Mouse (Mus musculus) embryonic facial prominence, embryonic 11.5 days (tissue): ENCODE data around the gene Asb13. TPM values are rescaled to one million over a fixed set of nuclear protein-coding genes. Genes with fewer than 3 reads are reported as not detected.
A peak's percentile ranks its signal among the peaks of the same experiment; 100 is the strongest.

Source experiments
- ATAC-seq: fragments of 200-750 bp; cut with Nextera tagmentation; replicated peaks from 2 replicates; pipeline ENCODE4 v1.8.0; 2017; ENCODE audit warnings: low read depth; ENCODE audit not compliant: insufficient number of reproducible peaks, low FRiP score, low TSS enrichment
- DNase-seq: peaks from one replicate; pipeline ENCODE4 v3.0.0-alpha.2; 2015; ENCODE audit warnings: low spot score
- H3K27ac ChIP-seq: fragments of 300-500 bp; sonication (generic); replicated peaks from 2 replicates; pipeline ENCODE4 v1.5.1; 2014; ENCODE audit warnings: mild to moderate bottlenecking, low read depth, low read length, control low read depth
- H3K27me3 ChIP-seq: fragments of 300-500 bp; sonication (generic); 2 replicates; pipeline ENCODE4 v1.6.1; 2014; ENCODE audit warnings: mild to moderate bottlenecking, low read length, moderate library complexity, mixed read lengths; ENCODE audit not compliant: control insufficient read depth, insufficient read depth
- H3K36me3 ChIP-seq: fragments of 300-500 bp; sonication (generic); replicated peaks from 2 replicates; pipeline ENCODE4 v1.6.1; 2014; ENCODE audit warnings: low read depth, mild to moderate bottlenecking, low read length, moderate library complexity, mixed read lengths; ENCODE audit not compliant: control insufficient read depth, insufficient read depth
- H3K4me1 ChIP-seq: fragments of 300-500 bp; sonication (generic); 2 replicates; pipeline ENCODE4 v1.6.1; 2014; ENCODE audit warnings: low read length, mixed read lengths; ENCODE audit not compliant: control insufficient read depth, insufficient read depth
- H3K4me2 ChIP-seq: fragments of 300-500 bp; sonication (generic); 2 replicates; pipeline ENCODE4 v1.6.1; 2014; ENCODE audit warnings: low read depth, mild to moderate bottlenecking, control low read depth, low read length, moderate library complexity
- H3K4me3 ChIP-seq: fragments of 300-500 bp; sonication (generic); 2 replicates; pipeline ENCODE4 v1.5.1; 2014; ENCODE audit warnings: low read depth, low read length, control low read depth
- H3K9ac ChIP-seq: fragments of 300-500 bp; sonication (generic); replicated peaks from 2 replicates; pipeline ENCODE4 v1.6.1; 2014; ENCODE audit warnings: mild to moderate bottlenecking, control low read depth, low read length
- H3K9me3 ChIP-seq: fragments of 300-500 bp; sonication (generic); replicated peaks from 2 replicates; pipeline ENCODE4 v1.6.1; 2016; ENCODE audit warnings: mild to moderate bottlenecking, low read length, inconsistent platforms, mixed read lengths; ENCODE audit not compliant: control insufficient read depth
- WGBS: fragments of 180-500 bp; shearing (Covaris S2); extraction: QIAGEN DNeasy Blood & Tissue Kit; methylation state at CpG from one replicate; pipeline ENCODE4 v1.1.7; 2014; 5-methylcytosine and 5-hydroxymethylcytosine counted together
- polyA plus RNA-seq: library from polyadenylated mRNA; unstranded; fragments of >200 nt; fragmentation: Nextera tagmentation; extraction: Ambion mirVana; gene quantifications from 2 replicates; pipeline ENCODE4 v1.2.1, GENCODE M21; 2014

Asb13 gene
- 8.5 and 9.6 TPM in 2 replicates for polyA plus RNA-seq

DNA sequence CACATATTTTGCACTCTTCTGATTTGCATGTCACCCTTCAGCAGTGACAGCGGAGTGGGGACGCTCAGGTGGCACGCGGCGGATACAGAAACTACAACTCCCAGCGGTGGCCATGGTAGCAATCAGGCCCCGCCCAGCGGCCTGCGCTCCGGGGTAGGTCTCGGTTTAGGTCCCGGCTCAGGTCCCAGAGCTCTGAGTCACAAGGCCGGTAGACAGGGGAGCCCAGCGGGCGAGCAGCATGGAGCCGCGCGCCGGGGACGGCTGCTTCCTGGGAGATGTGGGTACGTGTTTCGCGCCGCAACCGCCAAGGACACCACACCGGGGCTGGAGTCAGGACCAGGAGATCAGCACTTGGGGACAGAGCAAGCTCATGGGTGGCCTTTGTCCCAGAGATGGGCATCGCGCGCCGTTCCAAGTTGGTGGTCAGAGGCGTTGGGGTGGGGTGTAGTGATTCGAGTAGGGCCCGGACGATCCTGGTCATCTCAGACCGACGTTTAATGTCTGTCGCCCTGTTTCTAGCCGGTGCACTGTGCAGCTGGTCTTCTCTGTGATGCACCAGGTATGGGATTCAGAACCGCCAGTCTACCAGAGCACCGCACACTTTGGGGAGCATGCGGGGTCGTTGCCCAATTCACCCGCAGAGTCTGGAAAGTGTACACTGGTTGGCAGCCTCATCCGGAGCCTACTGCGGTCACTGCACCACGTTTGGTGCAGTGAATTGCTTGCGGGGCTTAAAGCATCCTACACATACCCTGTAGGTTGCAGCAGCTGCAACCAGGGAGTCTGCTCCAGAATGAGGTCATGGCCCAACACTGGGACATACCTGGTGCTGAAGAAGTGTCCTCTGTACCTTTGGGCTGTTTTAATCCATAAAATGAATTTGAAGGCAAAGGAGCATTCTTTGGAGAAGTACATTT is at the start of gene Asb13:
TSS of gene Asb13 (plus strand) at position 138 of the 917 bp plus-strand sequence.
- H3K4me3 ChIP-seq: peak within 1 kb of the TSS; percentile 71
- peak; percentile 85 for DNase-seq
- under 1% methylated on average over 47 of the region's 47 CpGs for WGBS
- H3K9ac ChIP-seq: peak within 1 kb of the TSS; percentile 84
- peak; percentile 91 for ATAC-seq
- no peaks in the 10 kb centered on the region for H3K4me1 ChIP-seq
- no peak within 1 kb of the TSS for H3K27ac ChIP-seq
- H3K9me3 ChIP-seq: no peaks in the 10 kb centered on the region
- H3K36me3 ChIP-seq: no peaks in the 10 kb centered on the region
- no peaks in the 10 kb centered on the region for H3K27me3 ChIP-seq
- peak within 1 kb of the TSS; percentile 80 for H3K4me2 ChIP-seq

DNA sequence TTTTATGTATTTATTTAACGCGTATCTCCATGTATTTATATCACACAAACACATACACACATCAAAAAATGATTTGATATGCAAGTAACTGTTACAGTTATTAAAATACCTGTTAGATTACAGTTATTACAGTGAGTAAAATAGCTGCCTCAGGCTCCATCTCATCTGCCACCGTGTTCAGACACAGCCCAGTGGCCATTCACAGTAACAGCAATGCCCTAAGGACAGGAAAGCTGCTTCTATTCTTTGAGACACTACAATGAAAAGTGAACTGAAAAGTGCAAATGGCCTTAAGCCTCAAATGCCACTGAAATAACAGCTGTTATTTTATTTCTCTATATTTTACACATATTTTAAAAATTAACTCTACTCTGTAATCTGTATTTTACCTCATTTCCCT is 43.0 kb upstream of the Asb13 start:
- H3K27ac ChIP-seq: no peak overlapping the region
- H3K9me3 ChIP-seq: no peaks in the 10 kb centered on the region
- WGBS: 87% methylated on average over 3 of the region's 3 CpGs
- no peak overlapping the region for H3K4me3 ChIP-seq
- no peak overlapping the region for H3K9ac ChIP-seq
- ATAC-seq (no peak), DNase-seq (no peak)
- no peaks in the 10 kb centered on the region for H3K4me1 ChIP-seq
- no peak overlapping the region for H3K4me2 ChIP-seq
- H3K36me3 ChIP-seq: peaks cover 6% of the 10 kb centered on the region
- H3K27me3 ChIP-seq: no peaks in the 10 kb centered on the region

DNA sequence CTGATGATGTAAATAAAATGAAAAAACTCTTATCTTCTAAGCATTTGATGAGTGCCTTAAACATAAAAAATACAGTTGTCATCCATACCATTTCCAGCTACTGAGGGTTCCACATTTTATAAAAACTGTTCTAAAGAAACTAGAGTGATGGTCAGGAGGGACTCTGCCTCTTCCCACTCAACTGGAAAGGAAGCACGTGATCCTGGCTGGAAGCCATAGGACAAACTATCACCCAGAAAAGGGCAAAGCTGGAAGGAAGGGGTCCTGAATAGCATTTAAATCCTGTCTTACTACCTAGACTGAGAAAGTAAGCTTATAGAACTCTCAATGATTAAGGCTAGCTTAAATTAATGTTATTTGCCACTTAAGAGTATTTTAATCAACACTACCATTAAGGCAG is 39.5 kb upstream of the Asb13 start:
- WGBS: 88% methylated on average over 1 of the region's 1 CpGs
- no peak overlapping the region for H3K9ac ChIP-seq
- no peak overlapping the region for H3K4me2 ChIP-seq
- peaks cover 4% of the 10 kb centered on the region for H3K36me3 ChIP-seq
- no peaks in the 10 kb centered on the region for H3K4me1 ChIP-seq
- no peaks in the 10 kb centered on the region for H3K27me3 ChIP-seq
- H3K27ac ChIP-seq: no peak overlapping the region
- ATAC-seq: no peak
- no peak overlapping the region for H3K4me3 ChIP-seq
- no peak for DNase-seq
- H3K9me3 ChIP-seq: no peaks in the 10 kb centered on the region

DNA sequence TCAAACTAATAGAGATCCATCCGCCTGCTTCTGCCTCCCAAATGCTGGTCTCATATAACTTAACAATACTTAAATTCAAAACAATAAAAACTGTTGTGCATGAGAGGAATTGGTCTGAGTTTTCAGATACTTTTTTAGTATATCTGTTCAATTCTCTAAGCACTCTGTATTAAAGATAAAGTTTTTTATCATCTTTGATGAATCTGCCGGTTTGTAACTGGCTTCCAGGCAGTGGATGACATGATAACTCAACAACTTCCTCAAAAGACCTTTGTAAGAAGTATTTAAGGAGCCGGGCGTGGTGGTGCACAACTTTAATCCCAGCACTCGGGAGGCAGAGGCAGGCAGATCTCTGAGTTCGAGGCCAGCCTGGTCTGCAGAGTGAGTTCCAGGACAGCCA is 37.6 kb upstream of the Asb13 start:
- H3K27ac ChIP-seq: no peak overlapping the region
- H3K4me1 ChIP-seq: no peaks in the 10 kb centered on the region
- H3K36me3 ChIP-seq: no peaks in the 10 kb centered on the region; the same call in 1 of the 2 replicates
- DNase-seq (no peak), ATAC-seq (no peak)
- H3K27me3 ChIP-seq: no peaks in the 10 kb centered on the region
- H3K4me2 ChIP-seq: no peak overlapping the region
- H3K9ac ChIP-seq: no peak overlapping the region
- no peaks in the 10 kb centered on the region for H3K9me3 ChIP-seq
- WGBS: 96% methylated on average over 6 of the region's 6 CpGs
- no peak overlapping the region for H3K4me3 ChIP-seq

DNA sequence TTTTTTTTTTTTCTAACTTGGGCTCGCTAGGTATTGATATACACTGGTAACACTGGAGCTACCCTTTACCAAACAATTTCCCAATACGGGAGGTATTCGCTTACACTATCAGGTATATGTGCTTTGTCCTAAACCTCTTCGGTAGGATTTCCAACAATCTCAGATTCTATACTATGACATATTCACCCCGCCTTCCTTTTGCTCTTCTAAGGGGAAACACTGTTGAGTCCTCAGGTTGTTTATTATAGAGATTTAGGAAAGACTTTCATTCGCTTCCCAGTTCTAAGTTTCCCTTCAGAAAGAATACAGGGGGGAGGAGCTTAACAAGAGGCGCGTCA is 24.1 kb upstream of the Asb13 start:
- WGBS: 19% methylated on average over 8 of the region's 8 CpGs
- Histone ChIP-seq H3K9ac (peak overlapping the region; percentile 76), H3K27me3 (no peaks in the 10 kb centered on the region), H3K27ac (no peak overlapping the region), H3K36me3 (no peaks in the 10 kb centered on the region), H3K4me1 (no peaks in the 10 kb centered on the region), H3K4me3 (peak overlapping the region; percentile 82), H3K4me2 (peak overlapping the region; percentile 67), H3K9me3 (no peaks in the 10 kb centered on the region)
- DNase-seq (no peak), ATAC-seq (no peak)

DNA sequence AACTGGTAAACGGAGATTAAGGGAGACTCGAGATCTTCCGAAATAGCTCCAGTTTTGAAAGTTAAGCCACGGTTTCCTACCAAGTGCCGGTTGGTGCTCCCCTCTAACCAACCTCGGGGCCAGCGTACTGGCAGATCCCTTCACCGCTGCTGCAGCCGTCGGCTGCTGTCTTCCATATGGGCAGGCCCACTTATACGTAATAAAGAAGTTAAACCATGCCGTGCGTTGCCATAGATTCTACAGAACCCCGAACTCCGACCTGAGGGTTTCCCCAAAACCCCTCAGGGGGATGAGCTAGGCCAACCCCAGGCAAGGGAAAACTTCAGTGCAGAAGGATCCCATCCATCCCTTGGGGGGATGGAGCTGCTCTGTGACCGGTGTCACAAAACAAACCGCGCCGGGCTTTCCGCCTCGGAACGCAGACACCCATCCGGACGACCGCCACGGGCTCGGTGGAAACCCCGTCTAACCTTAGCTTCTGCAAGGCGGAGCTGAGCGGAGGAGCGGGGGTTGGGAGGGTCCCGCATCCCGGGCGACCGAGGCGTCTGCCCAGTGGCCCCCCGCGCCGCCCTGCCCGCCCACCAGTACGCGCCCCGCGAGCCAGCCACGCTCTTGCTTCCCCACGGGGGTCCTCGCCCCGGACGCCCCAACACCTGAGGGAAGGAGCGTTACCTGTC is 23.6 kb upstream of the Asb13 start:
- Histone ChIP-seq H3K9me3 (no peaks in the 10 kb centered on the region), H3K4me2 (peak overlapping the region; percentile 67), H3K27ac (peak overlapping the region; percentile 80), H3K36me3 (no peaks in the 10 kb centered on the region), H3K4me1 (no peaks in the 10 kb centered on the region), H3K4me3 (peak overlapping the region; percentile 82), H3K27me3 (no peaks in the 10 kb centered on the region), H3K9ac (peak overlapping the region; percentile 76)
- DNase-seq (peak; percentile 59), ATAC-seq (peak; percentile 75)
- under 1% methylated on average over 49 of the region's 50 CpGs for WGBS

DNA sequence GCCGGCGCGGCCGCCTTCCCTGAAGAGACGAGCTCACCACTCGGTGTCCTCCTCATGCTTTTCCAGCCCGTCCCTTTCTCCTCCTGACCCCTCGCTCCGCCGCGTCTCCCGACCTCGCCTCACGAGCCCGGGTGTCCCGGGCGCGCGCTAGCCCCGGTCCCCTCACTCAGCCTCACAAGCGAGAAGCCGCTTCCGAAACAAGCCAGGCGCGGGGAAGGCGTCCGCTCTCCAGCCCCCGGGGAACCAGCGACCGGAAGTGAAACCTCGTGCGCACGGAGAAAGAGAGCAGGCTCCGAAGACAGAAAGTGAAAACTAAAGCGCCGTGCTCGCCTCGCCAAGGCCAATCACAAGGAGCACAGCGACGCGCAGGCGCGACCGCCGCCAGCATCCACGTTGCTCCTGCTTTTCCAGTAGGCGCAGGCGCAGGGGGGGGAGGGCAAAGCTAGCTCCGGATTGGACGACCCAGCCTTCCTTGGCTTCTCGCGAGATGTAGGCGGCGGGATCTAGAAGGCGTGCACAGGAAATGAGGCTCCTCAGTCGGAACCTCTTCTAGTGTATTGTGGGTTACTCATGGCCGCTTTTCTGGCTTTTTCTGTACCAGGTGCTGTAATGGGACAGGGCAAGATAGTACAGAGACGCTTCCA is 22.9 kb upstream of the Asb13 start, which contains the start of gene Fam208b:
TSS of gene Fam208b (minus strand) at position 314 of the 644 bp plus-strand sequence.
- peak; percentile 98 for ATAC-seq
- Histone ChIP-seq H3K27me3 (no peaks in the 10 kb centered on the region), H3K36me3 (no peaks in the 10 kb centered on the region), H3K4me2 (peak within 1 kb of the TSS; percentile 67), H3K27ac (peak within 1 kb of the TSS; percentile 80), H3K4me3 (peak within 1 kb of the TSS; percentile 82), H3K4me1 (no peaks in the 10 kb centered on the region), H3K9ac (peak within 1 kb of the TSS; percentile 76), H3K9me3 (no peaks in the 10 kb centered on the region)
- DNase-seq: peak; percentile 98
- under 1% methylated on average over 58 of the region's 58 CpGs for WGBS
